Mouse (Mus musculus): ENCODE data around the gene Cd7.
"Not testable (repeated sequence)": the region's sequence is repeated elsewhere in the genome, so short reads cannot be mapped to it uniquely, and the experiment has no call there.

Cd7 gene

GRCm38 (mm10) chr11:121047826-121048399 is 8.7 kb upstream of the Cd7 start:
- DNase-seq (ENCODE audit: low spot score) = no peak

- no peak for DNase-seq (ENCODE audit: low spot score)
Observed at GRCm38 (mm10) chr11:121045286-121045685, 6.1 kb upstream of the Cd7 start.

GRCm38 (mm10) chr11:121043025-121043424 is 3.8 kb upstream of the Cd7 start:
- not testable (repeated sequence) for DNase-seq (ENCODE audit: low spot score)

GRCm38 (mm10) chr11:121042480-121042879 is 3.3 kb upstream of the Cd7 start:
- no peak for DNase-seq (ENCODE audit: low spot score)

DNA sequence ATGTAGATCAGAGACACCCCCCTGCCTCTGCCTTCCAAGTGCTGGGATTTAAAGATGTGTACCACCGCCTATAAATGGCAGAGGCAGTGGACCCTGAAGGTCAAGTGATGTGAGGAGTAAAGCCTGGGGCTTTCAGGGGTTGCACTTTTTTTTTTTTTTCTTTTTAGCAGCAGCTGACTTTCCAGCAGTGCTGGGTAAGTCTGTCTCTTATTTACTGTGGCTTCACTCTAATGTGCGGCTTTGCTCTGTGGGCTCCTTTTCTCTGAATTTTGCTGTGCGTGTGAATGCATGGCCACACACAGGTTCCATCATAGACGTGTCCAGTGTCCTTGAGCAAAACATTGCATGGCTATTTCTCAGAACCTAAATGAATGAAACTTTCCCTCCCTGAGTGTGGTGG is 2.4 kb upstream of the Cd7 start:
- no peak for DNase-seq (ENCODE audit: low spot score)

GRCm38 (mm10) chr11:121041212-121041611 is 2.0 kb upstream of the Cd7 start:
- DNase-seq (ENCODE audit: low spot score) = peak; percentile 68

GRCm38 (mm10) chr11:121038366-121039240 is 615 bp downstream of the Cd7 start:
- no peak for DNase-seq (ENCODE audit: low spot score)

DNA sequence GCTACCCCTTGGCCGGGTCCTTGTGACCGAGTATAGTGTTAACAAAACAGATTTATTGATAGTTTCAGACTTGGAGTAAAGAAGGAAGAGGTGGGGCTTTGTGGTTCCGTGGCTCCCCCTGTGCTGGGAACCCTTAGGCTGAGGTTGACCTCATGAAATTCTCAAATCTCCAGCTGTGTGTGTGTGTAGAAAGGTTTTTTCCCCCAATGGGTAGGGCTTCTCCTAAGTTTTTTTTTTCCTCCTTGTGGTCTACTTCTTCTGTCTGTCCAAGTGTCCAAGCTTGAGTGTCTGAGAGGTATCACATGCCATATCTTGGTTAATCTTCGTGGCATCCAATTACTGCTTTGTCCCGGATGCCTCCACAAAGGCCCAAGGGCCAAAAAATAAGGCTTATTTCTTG is 6.1 kb downstream of the Cd7 start:
- no peak for DNase-seq (ENCODE audit: low spot score)

GRCm38 (mm10) chr11:121027259-121027658 is 12.0 kb downstream of the Cd7 start:
- no peak for DNase-seq (ENCODE audit: low spot score)

- DNase-seq (ENCODE audit: low spot score) = no peak
Observed at GRCm38 (mm10) chr11:121024163-121024562, 15.1 kb downstream of the Cd7 start.

- no peak for DNase-seq (ENCODE audit: low spot score)
Observed at GRCm38 (mm10) chr11:121019501-121019900, 19.7 kb downstream of the Cd7 start.

DNA sequence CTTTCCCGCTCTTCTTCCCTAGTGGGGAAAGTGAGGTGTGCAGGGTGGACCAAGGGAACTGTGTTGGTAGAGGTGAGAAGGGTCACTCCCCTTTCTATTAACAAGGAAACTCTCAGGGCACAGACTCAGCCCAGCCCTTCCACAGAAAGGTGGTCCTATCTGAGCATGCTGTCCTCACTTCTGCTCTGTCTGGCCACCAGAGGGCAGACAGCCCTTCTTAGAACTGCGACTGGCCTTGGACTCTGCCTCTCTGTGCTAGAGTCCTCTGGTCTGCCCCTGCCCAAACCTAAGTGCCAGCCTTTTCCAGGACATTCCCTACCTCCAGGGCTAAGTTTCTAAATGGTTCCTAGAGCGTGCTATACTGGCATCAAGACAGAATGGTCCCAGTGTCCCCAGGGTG is 21.5 kb downstream of the Cd7 start:
- DNase-seq (ENCODE audit: low spot score) = peak; percentile 38

GRCm38 (mm10) chr11:121015472-121015871 is 23.7 kb downstream of the Cd7 start:
- no peak for DNase-seq (ENCODE audit: low spot score)

DNA sequence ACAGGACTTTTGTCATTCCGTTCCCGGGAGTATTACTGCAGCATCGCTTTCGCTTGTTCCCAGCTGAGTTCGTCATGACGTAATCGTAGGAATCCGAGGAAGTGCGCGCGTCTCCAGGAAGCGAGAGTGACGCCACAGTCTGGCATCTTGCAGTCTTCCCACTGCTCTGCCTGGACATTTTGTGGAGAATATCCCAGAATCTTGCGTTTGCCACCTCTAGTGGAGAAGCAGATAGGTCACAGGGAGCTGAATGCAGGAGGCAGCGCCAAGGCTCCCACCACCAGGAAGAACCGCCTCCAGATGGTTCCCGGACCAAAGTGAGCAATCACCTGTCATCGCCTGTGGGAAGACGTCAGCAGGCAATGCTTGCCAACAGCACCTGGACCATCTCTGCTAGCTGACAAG is 24.3 kb downstream of the Cd7 start:
- DNase-seq (ENCODE audit: low spot score) = no peak

- DNase-seq (ENCODE audit: low spot score) = no peak
Observed at GRCm38 (mm10) chr11:121013656-121014055, 25.6 kb downstream of the Cd7 start.

GRCm38 (mm10) chr11:121010044-121010755 is 29.0 kb downstream of the Cd7 start:
- no peak for DNase-seq (ENCODE audit: low spot score)

DNA sequence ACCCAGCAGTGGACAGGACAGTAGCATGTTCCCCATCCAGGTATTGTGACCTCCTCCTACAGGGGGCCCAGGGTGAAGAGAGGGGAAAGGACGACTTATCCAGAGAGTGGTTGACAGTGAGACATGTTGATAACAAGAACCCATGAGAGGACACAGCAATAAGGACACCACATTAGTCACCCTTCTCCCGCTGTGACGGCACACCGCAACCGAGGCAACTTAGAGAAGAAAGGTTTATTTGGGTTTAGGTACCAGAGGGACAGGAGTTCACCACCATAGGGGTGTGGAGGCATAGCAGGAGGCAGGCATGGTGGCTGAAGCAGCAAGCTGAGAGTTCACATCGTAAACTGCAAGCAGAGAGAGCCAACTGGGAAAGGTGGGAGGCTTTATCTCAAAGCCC is 33.0 kb downstream of the Cd7 start:
- no peak for DNase-seq (ENCODE audit: low spot score)

DNA sequence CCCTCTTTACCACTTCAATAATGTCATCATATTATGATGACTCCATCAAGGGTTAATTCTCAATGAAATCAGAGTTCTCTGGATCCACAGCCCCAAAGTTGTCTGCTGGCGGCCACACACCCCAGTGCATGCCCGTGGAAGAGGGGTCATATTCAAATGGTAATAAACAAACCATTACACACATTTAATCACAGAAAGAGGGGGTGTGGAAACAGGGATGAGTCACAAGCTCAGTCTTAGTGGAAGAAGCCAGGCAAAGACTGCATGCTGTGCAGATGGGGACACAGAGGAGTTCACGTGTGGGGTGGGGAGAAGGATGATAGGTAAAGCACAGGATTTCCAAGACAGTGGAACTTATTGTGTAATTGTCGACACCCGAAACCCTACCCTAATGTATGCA is 34.9 kb downstream of the Cd7 start:
- DNase-seq (ENCODE audit: low spot score) = no peak

GRCm38 (mm10) chr11:121001966-121002365 is 37.3 kb downstream of the Cd7 start:
- no peak for DNase-seq (ENCODE audit: low spot score)

- no peak for DNase-seq (ENCODE audit: low spot score)
Observed at GRCm38 (mm10) chr11:120994741-120995140, 44.5 kb downstream of the Cd7 start.

DNA sequence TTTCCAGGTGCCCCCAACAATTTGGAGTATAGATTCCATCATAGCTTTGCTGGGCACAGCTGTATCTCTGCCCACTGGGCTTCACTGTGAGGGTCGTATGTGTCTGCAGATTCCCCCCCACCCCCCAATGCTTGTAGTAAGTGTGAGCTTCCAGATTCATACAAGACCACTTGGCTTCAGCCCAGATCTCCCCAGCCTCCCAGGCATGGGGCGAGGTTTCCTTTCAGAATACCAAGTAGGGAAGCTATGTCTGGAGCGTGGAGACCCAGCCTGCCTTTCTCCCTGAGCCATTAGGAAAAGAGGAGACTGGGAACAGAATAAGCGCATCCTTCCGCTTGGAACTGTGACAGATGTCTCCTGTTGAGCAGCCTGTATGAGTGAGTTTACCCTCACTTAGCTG is 45.6 kb downstream of the Cd7 start:
- DNase-seq (ENCODE audit: low spot score) = no peak

DNA sequence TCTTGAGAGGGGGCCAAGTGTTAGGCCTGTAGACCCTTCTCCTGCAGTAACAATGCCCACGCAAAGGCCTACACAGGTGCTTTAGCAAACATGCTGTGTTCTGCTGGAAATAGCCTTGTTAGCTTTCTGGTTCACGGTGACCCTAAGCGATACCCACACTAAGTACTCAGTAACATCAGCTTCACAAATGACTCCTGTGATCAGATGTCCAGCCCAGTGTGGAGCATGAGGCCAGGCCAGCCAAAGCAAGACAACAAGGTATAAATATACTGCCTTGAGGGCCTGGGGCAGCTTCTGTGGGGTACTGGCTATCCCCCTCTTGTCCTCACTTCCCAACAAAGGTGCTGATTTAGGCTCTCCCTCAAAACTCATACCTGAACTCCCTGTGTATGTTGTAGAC is 46.1 kb downstream of the Cd7 start:
- no peak for DNase-seq (ENCODE audit: low spot score)

GRCm38 (mm10) chr11:120991791-120992190 is 47.4 kb downstream of the Cd7 start:
- DNase-seq (ENCODE audit: low spot score) = no peak
